Mouse (Mus musculus) heart, embryonic 10.5 days (tissue): ENCODE data around the gene Tnfaip6. TPM values are rescaled to one million over a fixed set of nuclear protein-coding genes. Genes with fewer than 3 reads are reported as not detected.
A peak's percentile ranks its signal among the peaks of the same experiment; 100 is the strongest.

Experiments used
- DNase-seq: peaks from one replicate; pipeline ENCODE4 v3.0.0-alpha.2; 2017; ENCODE audit warnings: low spot score
- H3K27ac ChIP-seq: fragments of 300-500 bp; sonication (generic); 2 replicates; pipeline ENCODE4 v1.5.1; 2016; ENCODE audit warnings: mild to moderate bottlenecking
- H3K27me3 ChIP-seq: fragments of 300-500 bp; sonication (generic); 2 replicates; pipeline ENCODE4 v1.6.1; 2016; ENCODE audit warnings: mild to moderate bottlenecking; ENCODE audit not compliant: poor library complexity, insufficient read depth, severe bottlenecking
- H3K36me3 ChIP-seq: fragments of 300-500 bp; sonication (generic); 2 replicates; pipeline ENCODE4 v1.6.1; 2016; ENCODE audit warnings: mild to moderate bottlenecking, moderate library complexity
- H3K4me1 ChIP-seq: fragments of 300-500 bp; sonication (generic); 2 replicates; pipeline ENCODE4 v1.6.1; 2016; ENCODE audit warnings: mild to moderate bottlenecking
- H3K4me3 ChIP-seq: fragments of 300-500 bp; sonication (generic); 2 replicates; pipeline ENCODE4 v1.5.1; 2016; ENCODE audit warnings: mild to moderate bottlenecking, moderate library complexity
- H3K9me3 ChIP-seq: fragments of 300-500 bp; sonication (generic); 2 replicates; pipeline ENCODE4 v1.6.1; 2016; ENCODE audit warnings: mild to moderate bottlenecking, moderate library complexity
- WGBS: fragments of 180-500 bp; shearing (Covaris S2); methylation state at CpG from one replicate; pipeline ENCODE4 v1.1.7; 2016; 5-methylcytosine and 5-hydroxymethylcytosine counted together
- polyA plus RNA-seq: library from polyadenylated mRNA; unstranded; fragments of >200 nt; fragmentation: Nextera tagmentation; extraction: Ambion mirVana; gene quantifications from 2 replicates; pipeline ENCODE4 v1.2.1, GENCODE M21; 2016

Gene Tnfaip6
- polyA plus RNA-seq, 1 experiment from 2014 or later, result 6.7 TPM

DNA sequence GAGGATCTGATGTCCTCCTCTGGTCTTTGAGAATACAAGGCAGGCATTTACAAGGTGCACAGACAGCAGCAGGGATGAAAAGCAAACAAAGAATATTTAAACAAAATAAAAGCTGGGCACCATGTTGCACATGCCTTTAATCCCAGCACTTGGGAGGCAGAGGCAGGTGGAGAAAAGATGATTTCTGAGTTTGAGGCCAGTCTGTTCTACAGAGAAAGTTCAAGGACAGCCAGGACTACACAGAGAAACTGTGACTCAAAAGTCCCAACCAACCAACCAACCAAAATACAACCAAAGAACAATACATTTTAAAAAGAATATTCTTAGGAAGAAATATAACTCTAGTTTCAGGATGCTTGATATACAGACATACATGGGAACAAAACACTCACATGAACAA is 19.9 kb downstream of the Tnfaip6 start:
- no peak for DNase-seq
- Histone ChIP-seq H3K36me3 (no peaks in the 10 kb centered on the region), H3K27me3 (no peaks in the 10 kb centered on the region), H3K9me3 (no peaks in the 10 kb centered on the region), H3K4me3 (no peak overlapping the region), H3K4me1 (peaks cover 4% of the 10 kb centered on the region; the same call in 1 of the 2 replicates), H3K27ac (no peak overlapping the region)

GRCm38 (mm10) chr2:52068641-52069040 is 30.8 kb downstream of the Tnfaip6 start:
- 69% methylated on average over 1 of the region's 1 CpGs for WGBS
- Histone ChIP-seq H3K27ac (no peak overlapping the region), H3K4me1 (0 out of 2 replicates have a peak, but pooled peaks cover 5% of the 10 kb centered on the region), H3K36me3 (no peaks in the 10 kb centered on the region), H3K27me3 (no peaks in the 10 kb centered on the region), H3K9me3 (no peaks in the 10 kb centered on the region), H3K4me3 (no peak overlapping the region)
- DNase-seq, result no peak

DNA sequence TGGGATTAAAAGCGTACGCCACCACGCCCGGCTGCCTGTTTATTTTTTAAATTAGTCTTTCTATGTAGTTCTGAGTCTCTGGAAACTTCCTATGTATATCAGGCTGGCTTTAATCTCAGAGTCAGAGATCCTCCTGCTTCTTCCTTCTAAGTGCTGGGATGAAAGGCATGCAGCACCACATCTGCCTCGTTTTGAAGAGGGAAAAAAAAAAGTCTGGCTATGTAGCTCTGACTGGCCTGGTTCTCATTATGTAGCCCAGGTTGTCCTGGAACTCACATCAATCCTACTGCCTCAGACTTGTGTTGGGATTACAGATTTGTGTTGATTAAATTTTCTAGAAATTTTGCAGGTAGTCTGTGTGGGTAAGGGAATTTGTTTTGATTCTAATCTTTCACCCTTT is 33.0 kb downstream of the Tnfaip6 start:
- peaks cover 14% of the 10 kb centered on the region for H3K36me3 ChIP-seq
- no peaks in the 10 kb centered on the region for H3K9me3 ChIP-seq
- DNase-seq, result no peak
- no peak overlapping the region for H3K27ac ChIP-seq
- WGBS, result 82% methylated on average over 5 of the region's 5 CpGs
- peaks cover 9% of the 10 kb centered on the region; the same call in 1 of the 2 replicates for H3K4me1 ChIP-seq
- H3K4me3 ChIP-seq, result no peak overlapping the region
- H3K27me3 ChIP-seq, result no peaks in the 10 kb centered on the region

DNA sequence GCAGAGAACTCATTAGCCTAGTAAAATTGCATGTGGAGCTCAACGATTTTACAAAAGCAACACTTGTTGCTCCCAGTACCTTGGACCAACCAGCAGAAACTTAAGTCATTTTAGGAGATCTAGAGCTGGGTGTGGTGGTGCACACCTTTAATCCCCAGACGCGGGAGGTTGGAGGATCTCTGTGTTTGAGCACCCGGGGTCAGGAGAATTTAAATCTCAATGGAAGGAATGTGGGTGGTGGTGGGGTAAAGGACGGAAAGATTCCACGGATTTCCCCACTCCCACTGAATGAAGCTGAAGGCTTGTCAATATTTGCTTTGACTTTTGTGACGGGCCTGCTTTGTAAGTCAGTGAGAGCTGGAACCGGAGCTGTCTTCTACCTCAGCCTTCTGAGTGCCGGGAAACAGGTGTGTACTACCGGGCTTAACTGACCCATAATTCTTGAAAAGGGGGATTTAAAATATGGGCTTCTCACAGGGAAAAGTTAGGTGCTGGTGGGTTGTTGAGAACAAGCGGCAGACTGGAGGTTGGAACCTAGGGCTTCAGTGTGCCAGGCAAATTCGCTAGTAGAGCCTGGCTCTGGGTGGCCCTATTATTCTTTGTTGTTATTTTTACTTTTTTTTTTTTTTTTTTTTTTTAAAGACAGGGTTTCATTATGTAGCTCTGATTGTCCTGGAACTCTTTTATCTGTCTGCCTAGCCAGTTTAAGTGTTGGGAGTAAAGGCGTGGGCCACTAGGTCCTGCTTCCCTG is 33.6 kb downstream of the Tnfaip6 start:
- H3K27me3 ChIP-seq, result no peaks in the 10 kb centered on the region
- H3K27ac ChIP-seq, result 0 out of 2 replicates have a peak overlapping the region, but pooled peaks have one; percentile 95
- H3K4me1 ChIP-seq, result peaks cover 9% of the 10 kb centered on the region; the same call in 1 of the 2 replicates
- no peak for DNase-seq
- 54% methylated on average over 13 of the region's 13 CpGs for WGBS
- peaks cover 20% of the 10 kb centered on the region for H3K36me3 ChIP-seq
- H3K9me3 ChIP-seq, result no peaks in the 10 kb centered on the region
- H3K4me3 ChIP-seq, result peak overlapping the region; percentile 87

- Histone ChIP-seq H3K4me3 (peak overlapping the region; percentile 87), H3K36me3 (peaks cover 27% of the 10 kb centered on the region), H3K4me1 (peaks cover 9% of the 10 kb centered on the region; the same call in 1 of the 2 replicates), H3K27me3 (no peaks in the 10 kb centered on the region), H3K9me3 (no peaks in the 10 kb centered on the region), H3K27ac (peak overlapping the region; percentile 95)
- 3% methylated on average over 10 of the region's 10 CpGs for WGBS
- no peak for DNase-seq
Observed at GRCm38 (mm10) chr2:52072065-52072490, 34.3 kb downstream of the Tnfaip6 start.

DNA sequence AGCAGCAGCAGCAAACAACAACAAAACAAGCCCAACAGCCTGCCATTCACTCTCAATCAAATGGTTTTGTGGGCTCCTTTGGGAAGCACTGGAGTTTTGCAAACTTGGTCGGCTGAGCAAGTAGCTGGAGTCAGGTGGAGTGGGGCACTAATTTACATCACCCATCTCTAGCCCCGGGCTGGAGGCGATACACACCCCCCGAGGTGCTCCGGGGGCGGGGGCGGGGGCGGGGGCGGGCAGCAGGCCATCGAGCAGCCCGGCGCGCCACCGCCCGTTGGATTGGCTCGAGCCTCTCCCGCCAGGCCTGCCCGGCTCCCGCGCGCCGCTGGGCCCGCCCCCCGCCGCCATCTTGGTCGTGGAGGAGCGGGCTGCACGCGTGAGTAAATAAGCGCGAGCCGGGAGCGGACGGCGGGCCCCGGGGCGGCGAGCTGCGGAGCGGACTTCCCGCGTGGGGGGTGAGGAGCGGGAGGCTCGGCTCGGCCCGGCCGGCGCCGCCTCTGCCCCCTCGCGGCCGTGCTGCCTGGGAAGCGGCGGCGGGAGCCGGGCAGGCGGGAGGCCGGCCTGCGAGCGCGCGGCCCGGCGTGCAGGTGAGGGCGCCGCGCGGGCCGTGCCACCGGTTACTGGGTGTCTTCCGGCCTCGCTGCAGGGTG is 34.8 kb downstream of the Tnfaip6 start, which contains the start of gene Rif1:
Gene Rif1 (plus strand): TSS at position 342 of the 650 bp plus-strand sequence.
- H3K9me3 ChIP-seq, result no peaks in the 10 kb centered on the region
- H3K36me3 ChIP-seq, result peaks cover 32% of the 10 kb centered on the region
- peak; percentile 94 for DNase-seq
- peak within 1 kb of the TSS; percentile 95 for H3K27ac ChIP-seq
- WGBS, result under 1% methylated on average over 68 of the region's 72 CpGs
- peak within 1 kb of the TSS; percentile 87 for H3K4me3 ChIP-seq
- no peaks in the 10 kb centered on the region for H3K27me3 ChIP-seq
- H3K4me1 ChIP-seq, result peaks cover 9% of the 10 kb centered on the region; the same call in 1 of the 2 replicates

GRCm38 (mm10) chr2:52073141-52073904 is 35.5 kb downstream of the Tnfaip6 start:
- peak overlapping the region; percentile 87 for H3K4me3 ChIP-seq
- H3K9me3 ChIP-seq, result no peaks in the 10 kb centered on the region
- peaks cover 39% of the 10 kb centered on the region for H3K36me3 ChIP-seq
- H3K27me3 ChIP-seq, result no peaks in the 10 kb centered on the region
- DNase-seq, result peak; percentile 75
- H3K27ac ChIP-seq, result peak overlapping the region; percentile 95
- peaks cover 9% of the 10 kb centered on the region; the same call in 1 of the 2 replicates for H3K4me1 ChIP-seq
- WGBS, result 2% methylated on average over 56 of the region's 56 CpGs

DNA sequence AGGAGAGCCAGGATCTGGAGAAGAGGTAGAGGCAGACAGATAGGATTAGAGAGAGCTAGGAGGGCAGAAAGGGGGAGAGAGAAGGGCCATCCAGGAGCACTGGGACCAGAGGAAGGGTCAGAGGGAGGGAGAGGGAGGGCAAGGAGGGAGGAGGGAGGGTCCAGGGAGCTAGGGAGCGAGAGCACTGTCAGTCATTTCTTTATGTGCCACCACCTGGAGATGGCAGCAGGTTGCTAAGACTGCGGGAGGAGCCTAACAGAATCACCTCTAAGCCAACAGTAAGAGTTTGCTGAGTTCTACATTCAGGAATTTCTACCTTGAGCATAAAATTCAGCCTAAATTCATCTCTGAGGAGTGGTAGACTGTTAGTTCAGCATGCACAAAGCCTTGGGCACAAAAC is 40.9 kb downstream of the Tnfaip6 start:
- 94% methylated on average over 2 of the region's 2 CpGs for WGBS
- no peak for DNase-seq

DNA sequence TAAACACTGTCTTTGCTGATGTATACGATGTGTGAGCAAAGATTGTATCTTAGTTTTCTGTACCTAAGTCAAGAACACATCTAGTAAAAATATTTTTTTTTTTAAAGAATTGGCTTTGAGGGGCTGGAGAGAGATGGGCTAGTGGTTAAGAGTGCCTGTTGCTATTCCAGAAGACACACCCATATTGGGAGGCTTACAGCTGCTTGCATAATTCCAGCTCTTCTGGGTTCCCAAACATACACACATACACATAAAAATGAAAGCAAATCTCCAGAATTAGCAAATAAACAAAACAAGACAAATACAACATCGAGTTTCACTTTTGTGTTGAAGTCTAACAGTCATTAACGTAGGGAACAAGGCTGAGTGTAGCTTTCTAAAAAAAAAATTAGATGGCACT is 46.2 kb downstream of the Tnfaip6 start:
- DNase-seq, result no peak
- WGBS, result 95% methylated on average over 3 of the region's 3 CpGs
- H3K36me3 ChIP-seq, result peaks cover 92% of the 10 kb centered on the region

More for the DNA sequence above, 40.9 kb downstream of the Tnfaip6 start:
- Histone ChIP-seq H3K4me3 (no peak overlapping the region), H3K27me3 (no peaks in the 10 kb centered on the region), H3K9me3 (no peaks in the 10 kb centered on the region), H3K4me1 (peaks cover 4% of the 10 kb centered on the region; the same call in 1 of the 2 replicates), H3K36me3 (peaks cover 91% of the 10 kb centered on the region), H3K27ac (no peak overlapping the region)

DNA sequence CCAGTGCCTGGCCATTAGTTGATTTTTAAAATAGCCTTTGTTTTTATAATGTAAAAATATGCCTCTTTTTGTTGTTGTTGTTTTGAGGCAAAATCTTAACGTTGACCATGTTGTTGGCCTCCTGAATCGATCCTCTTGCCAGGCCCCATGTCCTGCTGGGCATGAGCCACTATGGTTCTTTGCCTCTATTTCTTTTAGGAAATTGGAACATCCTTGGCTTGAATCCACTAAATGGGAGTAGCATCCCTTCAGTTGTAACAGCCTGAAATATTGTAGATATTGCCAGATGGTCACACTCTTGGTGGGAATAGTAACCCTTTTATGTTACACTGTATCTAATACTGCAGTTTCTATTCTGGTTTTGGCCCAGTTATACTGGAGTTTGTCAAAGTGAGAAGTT is 46.8 kb downstream of the Tnfaip6 start:
- DNase-seq, result no peak
- Histone ChIP-seq H3K4me3 (no peak overlapping the region), H3K27me3 (no peaks in the 10 kb centered on the region), H3K9me3 (no peaks in the 10 kb centered on the region), H3K4me1 (no peaks in the 10 kb centered on the region), H3K27ac (no peak overlapping the region), H3K36me3 (peaks cover 92% of the 10 kb centered on the region)
- WGBS, result 92% methylated on average over 2 of the region's 2 CpGs

More for the DNA sequence above, 46.2 kb downstream of the Tnfaip6 start:
- Histone ChIP-seq H3K4me1 (no peaks in the 10 kb centered on the region), H3K27me3 (no peaks in the 10 kb centered on the region), H3K27ac (no peak overlapping the region), H3K4me3 (no peak overlapping the region), H3K9me3 (no peaks in the 10 kb centered on the region)
